Mouse (Mus musculus): ENCODE measurements around the gene Phgdh. TPM values are rescaled to one million over a fixed set of nuclear protein-coding genes. Genes with fewer than 3 reads are reported as not detected.

Gene Phgdh
- total RNA-seq, 2 experiments from 2014 or later, result 5.7 to 7.0 TPM

Other genes starting within 250 kb of the Phgdh start
- gene Adam30, start 179.4 kb downstream of the Phgdh start, total RNA-seq (2021), result not detected
- gene Reg4, start 117.8 kb downstream of the Phgdh start, total RNA-seq (2021), result not detected
- gene Hmgcs2, start 59.6 kb downstream of the Phgdh start, total RNA-seq (2021), result 1 to 10 TPM; 2.1 to 2.3 TPM
- 1 to 10 TPM; 1.2 to 1.3 TPM for gene Zfp697, start 42.5 kb upstream of the Phgdh start, total RNA-seq (2021)
- gene Gm4450, start 117.1 kb upstream of the Phgdh start, total RNA-seq (2021), result not detected
- not detected for gene Hsd3b4, start 170.5 kb upstream of the Phgdh start, total RNA-seq (2021)
- gene Gm10681, start 248.8 kb upstream of the Phgdh start, total RNA-seq (2021), result not detected

Measured in gastrocnemius, postnatal 14 days (tissue).